Mouse (Mus musculus) ES-Bruce4 (cell line): ENCODE results near the gene Gif.

Experiments
- CTCF ChIP-seq: IDR thresholded peaks from one replicate; pipeline ENCODE4 v1.8.1; 2011; ENCODE audit warnings: low read depth, low read length
- EP300 ChIP-seq: IDR thresholded peaks from 2 replicates; pipeline ENCODE4 v1.6.1; 2011; ENCODE audit warnings: low read depth, low read length; ENCODE audit not compliant: insufficient read depth

GRCm38 (mm10) chr19:11769257-11769920 lies 22.0 kb downstream of the Gif start:
- TF ChIP-seq CTCF (no peak), EP300 (no peak)
